Mouse (Mus musculus) brain, embryonic 14.5 days (tissue): ENCODE data around the gene Stt3b.

Experiments used
- CTCF ChIP-seq: fragments of 200-500 bp; IDR thresholded peaks from 2 replicates; pipeline ENCODE4 v1.5.1; 2012; ENCODE audit warnings: inconsistent platforms, mild to moderate bottlenecking, moderate library complexity, borderline replicate concordance; ENCODE audit not compliant: insufficient read depth, insufficient read length; ENCODE audit errors: extremely low read depth
- POLR2A ChIP-seq: fragments of 200-500 bp; IDR thresholded peaks from 2 replicates; pipeline ENCODE4 v1.6.1; 2012; ENCODE audit warnings: mild to moderate bottlenecking, inconsistent platforms, borderline replicate concordance; ENCODE audit not compliant: poor library complexity, insufficient read depth, insufficient read length, severe bottlenecking; ENCODE audit errors: extremely low read depth

DNA sequence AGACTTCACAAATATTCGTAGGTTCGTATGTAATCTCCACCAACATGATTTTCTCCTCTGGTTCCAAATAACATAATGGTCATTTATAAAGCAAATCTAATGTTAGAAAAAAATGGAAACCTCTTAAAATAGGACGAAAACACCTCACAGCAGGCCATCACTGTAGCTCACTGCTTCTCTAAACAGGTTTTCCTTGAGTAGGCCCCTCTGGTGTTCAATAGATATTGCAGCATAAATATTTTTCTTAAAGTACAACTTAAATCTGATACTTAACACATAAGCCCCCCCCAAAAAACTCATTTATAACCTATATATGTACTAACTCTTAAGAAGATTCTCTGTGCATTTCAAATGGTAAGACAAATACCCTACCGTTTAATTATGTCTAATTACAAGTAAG is 1.8 kb downstream of the Stt3b start:
- TF ChIP-seq CTCF (no peak), POLR2A (no peak)
